Mouse (Mus musculus): ENCODE results near the gene 5730480H06Rik.

DNA sequence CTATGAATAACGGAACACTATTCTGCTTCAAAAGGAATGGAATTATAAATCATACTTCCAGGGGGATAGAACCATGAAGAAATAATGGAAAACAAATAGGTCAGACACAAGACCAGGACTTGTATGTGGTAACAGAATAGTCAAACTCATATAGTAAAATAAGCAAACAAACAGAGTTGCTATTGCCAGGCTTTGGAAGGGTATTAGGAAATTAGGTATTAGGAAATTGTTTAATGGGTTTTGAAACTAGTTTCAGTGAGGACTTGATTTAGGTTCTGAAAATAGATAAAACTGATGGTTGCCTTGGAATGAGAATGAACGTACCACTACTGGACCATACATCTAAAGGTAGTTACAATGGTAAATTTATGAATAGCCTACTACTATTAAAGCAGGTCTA lies 2.0 kb downstream of the 5730480H06Rik start:
- TF ChIP-seq POLR2A (IDR thresholded peaks at IDR 0.05; ENCODE audit: borderline replicate concordance, control insufficient read depth, low read depth, low read length), result no peak
- TF ChIP-seq CTCF (IDR thresholded peaks at IDR 0.05; ENCODE audit: control insufficient read depth, insufficient read depth, low read length), result no peak
